Mouse (Mus musculus) embryonic facial prominence, embryonic 11.5 days (tissue): Measurements from ENCODE around the gene Ablim2. TPM values are rescaled to one million over a fixed set of nuclear protein-coding genes. Genes with fewer than 3 reads are reported as not detected.

ENCODE experiments used
- ATAC-seq: fragments of 200-750 bp; cut with Nextera tagmentation; replicated peaks from 2 replicates; pipeline ENCODE4 v1.8.0; 2017; ENCODE audit warnings: low read depth; ENCODE audit not compliant: insufficient number of reproducible peaks, low FRiP score, low TSS enrichment
- DNase-seq: peaks from one replicate; pipeline ENCODE4 v3.0.0-alpha.2; 2015; ENCODE audit warnings: low spot score
- H3K27ac ChIP-seq: fragments of 300-500 bp; sonication (generic); replicated peaks from 2 replicates; pipeline ENCODE4 v1.5.1; 2014; ENCODE audit warnings: mild to moderate bottlenecking, low read depth, low read length, control low read depth
- H3K27me3 ChIP-seq: fragments of 300-500 bp; sonication (generic); 2 replicates; pipeline ENCODE4 v1.6.1; 2014; ENCODE audit warnings: mild to moderate bottlenecking, low read length, moderate library complexity, mixed read lengths; ENCODE audit not compliant: control insufficient read depth, insufficient read depth
- H3K36me3 ChIP-seq: fragments of 300-500 bp; sonication (generic); replicated peaks from 2 replicates; pipeline ENCODE4 v1.6.1; 2014; ENCODE audit warnings: low read depth, mild to moderate bottlenecking, low read length, moderate library complexity, mixed read lengths; ENCODE audit not compliant: control insufficient read depth, insufficient read depth
- H3K4me1 ChIP-seq: fragments of 300-500 bp; sonication (generic); 2 replicates; pipeline ENCODE4 v1.6.1; 2014; ENCODE audit warnings: low read length, mixed read lengths; ENCODE audit not compliant: control insufficient read depth, insufficient read depth
- H3K4me2 ChIP-seq: fragments of 300-500 bp; sonication (generic); 2 replicates; pipeline ENCODE4 v1.6.1; 2014; ENCODE audit warnings: low read depth, mild to moderate bottlenecking, control low read depth, low read length, moderate library complexity
- H3K4me3 ChIP-seq: fragments of 300-500 bp; sonication (generic); 2 replicates; pipeline ENCODE4 v1.5.1; 2014; ENCODE audit warnings: low read depth, low read length, control low read depth
- H3K9ac ChIP-seq: fragments of 300-500 bp; sonication (generic); replicated peaks from 2 replicates; pipeline ENCODE4 v1.6.1; 2014; ENCODE audit warnings: mild to moderate bottlenecking, control low read depth, low read length
- H3K9me3 ChIP-seq: fragments of 300-500 bp; sonication (generic); replicated peaks from 2 replicates; pipeline ENCODE4 v1.6.1; 2016; ENCODE audit warnings: mild to moderate bottlenecking, low read length, inconsistent platforms, mixed read lengths; ENCODE audit not compliant: control insufficient read depth
- WGBS: fragments of 180-500 bp; shearing (Covaris S2); extraction: QIAGEN DNeasy Blood & Tissue Kit; methylation state at CpG from one replicate; pipeline ENCODE4 v1.1.7; 2014; 5-methylcytosine and 5-hydroxymethylcytosine counted together
- polyA plus RNA-seq: library from polyadenylated mRNA; unstranded; fragments of >200 nt; fragmentation: Nextera tagmentation; extraction: Ambion mirVana; gene quantifications from 2 replicates; pipeline ENCODE4 v1.2.1, GENCODE M21; 2014

The Ablim2 gene
- polyA plus RNA-seq, 1 experiment from 2014 or later, result 0.55 TPM

DNA sequence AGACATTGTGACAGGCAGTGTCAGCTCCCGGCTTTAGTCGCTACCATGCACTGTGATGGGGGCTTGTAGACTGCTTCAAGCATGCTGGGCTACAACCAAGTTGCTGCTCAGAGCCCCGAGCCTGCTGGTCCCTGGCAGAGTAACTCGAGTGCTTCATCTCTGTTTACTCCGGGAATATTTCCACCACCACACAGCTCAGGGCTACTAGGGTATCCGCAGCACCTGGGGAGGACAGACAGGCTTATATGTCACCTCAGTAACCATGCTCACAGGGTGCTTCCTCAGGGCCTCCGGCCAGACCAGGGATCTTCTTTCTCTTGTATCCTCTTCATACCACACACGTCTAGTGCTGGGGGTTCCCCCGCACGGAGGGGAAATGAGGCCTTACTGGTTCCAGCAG is 5.2 kb downstream of the Ablim2 start:
- WGBS, result 78% methylated on average over 10 of the region's 10 CpGs
- no peak overlapping the region for H3K27ac ChIP-seq
- H3K4me1 ChIP-seq, result no peaks in the 10 kb centered on the region; the same call in 1 of the 2 replicates
- H3K9ac ChIP-seq, result no peak overlapping the region
- H3K27me3 ChIP-seq, result peaks cover 22% of the 10 kb centered on the region
- H3K4me3 ChIP-seq, result no peak overlapping the region
- ATAC-seq, result no peak
- no peaks in the 10 kb centered on the region for H3K36me3 ChIP-seq
- H3K4me2 ChIP-seq, result no peak overlapping the region
- DNase-seq, result no peak
- no peaks in the 10 kb centered on the region for H3K9me3 ChIP-seq

DNA sequence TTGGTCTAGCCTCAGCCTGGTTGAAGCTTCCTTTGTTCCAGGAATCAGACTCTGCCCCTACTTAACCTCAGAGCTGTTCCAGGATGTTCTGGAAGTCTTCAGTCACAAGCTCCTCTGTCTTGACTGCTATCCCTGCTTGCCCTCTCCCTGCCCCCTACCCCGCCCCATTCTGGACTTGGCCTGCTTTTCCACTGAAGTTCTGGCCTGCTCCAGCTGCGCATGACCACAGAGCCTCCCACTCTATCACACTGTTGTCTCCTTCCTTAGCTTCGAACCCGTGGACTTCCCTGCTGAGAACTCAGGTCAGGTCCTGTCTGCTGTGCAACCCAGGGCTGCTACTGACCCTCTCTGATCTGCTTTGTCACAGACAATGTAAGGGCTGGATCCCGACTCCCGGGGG is 8.2 kb downstream of the Ablim2 start:
- Histone ChIP-seq H3K4me1 (no peaks in the 10 kb centered on the region), H3K4me3 (no peak overlapping the region), H3K4me2 (no peak overlapping the region), H3K9me3 (no peaks in the 10 kb centered on the region), H3K9ac (no peak overlapping the region), H3K36me3 (no peaks in the 10 kb centered on the region), H3K27me3 (no peaks in the 10 kb centered on the region), H3K27ac (no peak overlapping the region)
- WGBS, result 86% methylated on average over 6 of the region's 6 CpGs
- ATAC-seq (no peak), DNase-seq (no peak)

DNA sequence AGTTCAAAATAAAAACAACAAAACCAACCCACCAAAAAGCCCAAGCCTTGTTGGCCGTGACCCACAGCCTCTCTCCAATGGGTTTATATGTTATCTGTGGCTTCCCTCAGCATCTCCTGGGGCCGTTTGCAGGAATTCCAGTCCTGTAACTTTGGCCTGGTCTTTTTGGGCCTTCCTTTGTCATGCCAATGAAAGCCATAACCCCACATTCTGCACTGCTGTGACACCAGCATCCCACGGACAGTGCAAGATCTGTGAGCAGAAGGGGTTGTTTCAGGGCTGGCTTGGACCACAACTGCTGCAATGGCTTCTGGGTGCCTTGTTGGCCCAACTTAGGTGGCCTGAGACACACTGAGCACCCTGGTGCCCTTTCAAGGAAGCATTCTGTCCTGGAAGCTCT is 10.8 kb downstream of the Ablim2 start:
- H3K9me3 ChIP-seq, result no peaks in the 10 kb centered on the region
- no peak overlapping the region for H3K9ac ChIP-seq
- no peaks in the 10 kb centered on the region for H3K4me1 ChIP-seq
- no peak overlapping the region for H3K27ac ChIP-seq
- H3K27me3 ChIP-seq, result no peaks in the 10 kb centered on the region
- ATAC-seq (no peak), DNase-seq (no peak)
- no peaks in the 10 kb centered on the region for H3K36me3 ChIP-seq
- no peak overlapping the region for H3K4me3 ChIP-seq
- 61% methylated on average over 3 of the region's 3 CpGs for WGBS
- no peak overlapping the region for H3K4me2 ChIP-seq

DNA sequence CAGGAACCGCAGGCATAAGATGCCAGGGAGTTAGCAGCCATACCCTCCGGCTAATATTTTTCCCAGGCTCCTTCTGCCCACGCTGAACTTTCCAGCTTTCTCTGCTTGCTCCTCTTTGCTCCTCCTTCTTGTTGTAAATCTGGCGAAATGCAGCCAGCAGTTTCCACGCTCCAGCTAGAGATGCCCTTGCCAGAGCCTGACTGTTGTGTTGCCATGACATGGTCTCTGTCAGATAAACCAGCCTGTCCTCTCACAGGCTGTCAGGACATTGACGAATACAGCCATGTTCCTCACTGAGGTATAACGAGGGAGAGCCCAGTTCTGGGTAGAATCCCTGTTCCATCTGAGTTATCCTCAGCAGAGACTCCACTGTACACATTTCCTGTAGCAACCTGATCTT is 11.3 kb downstream of the Ablim2 start:
- Histone ChIP-seq H3K9ac (no peak overlapping the region), H3K27ac (no peak overlapping the region), H3K9me3 (no peaks in the 10 kb centered on the region), H3K36me3 (no peaks in the 10 kb centered on the region), H3K4me3 (no peak overlapping the region), H3K27me3 (no peaks in the 10 kb centered on the region), H3K4me1 (no peaks in the 10 kb centered on the region), H3K4me2 (no peak overlapping the region)
- ATAC-seq (no peak), DNase-seq (no peak)
- 89% methylated on average over 7 of the region's 7 CpGs for WGBS

DNA sequence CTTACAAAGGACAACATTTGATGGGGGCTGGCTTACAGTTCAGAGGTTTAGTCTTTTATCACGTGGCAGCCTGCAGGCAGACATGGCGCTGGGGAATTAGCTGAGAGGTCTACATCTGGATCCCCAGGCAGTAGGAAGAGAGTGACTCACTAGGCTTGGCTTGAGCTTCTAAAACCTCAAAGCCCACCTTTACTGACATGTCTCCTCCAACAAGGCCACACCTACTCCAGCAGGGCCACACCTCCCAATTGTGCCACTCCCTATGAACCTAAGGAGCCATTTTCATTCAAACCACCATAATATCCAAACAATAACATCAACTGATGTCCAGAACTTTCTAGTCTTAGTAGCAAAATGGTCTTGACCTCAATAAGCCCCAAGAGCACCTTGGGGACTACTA is 12.6 kb downstream of the Ablim2 start:
- 92% methylated on average over 2 of the region's 2 CpGs for WGBS
- H3K4me3 ChIP-seq, result no peak overlapping the region
- no peak overlapping the region for H3K4me2 ChIP-seq
- H3K9me3 ChIP-seq, result no peaks in the 10 kb centered on the region
- no peaks in the 10 kb centered on the region for H3K4me1 ChIP-seq
- ATAC-seq (no peak), DNase-seq (no peak)
- no peaks in the 10 kb centered on the region for H3K27me3 ChIP-seq
- H3K36me3 ChIP-seq, result no peaks in the 10 kb centered on the region
- no peak overlapping the region for H3K9ac ChIP-seq
- H3K27ac ChIP-seq, result no peak overlapping the region

DNA sequence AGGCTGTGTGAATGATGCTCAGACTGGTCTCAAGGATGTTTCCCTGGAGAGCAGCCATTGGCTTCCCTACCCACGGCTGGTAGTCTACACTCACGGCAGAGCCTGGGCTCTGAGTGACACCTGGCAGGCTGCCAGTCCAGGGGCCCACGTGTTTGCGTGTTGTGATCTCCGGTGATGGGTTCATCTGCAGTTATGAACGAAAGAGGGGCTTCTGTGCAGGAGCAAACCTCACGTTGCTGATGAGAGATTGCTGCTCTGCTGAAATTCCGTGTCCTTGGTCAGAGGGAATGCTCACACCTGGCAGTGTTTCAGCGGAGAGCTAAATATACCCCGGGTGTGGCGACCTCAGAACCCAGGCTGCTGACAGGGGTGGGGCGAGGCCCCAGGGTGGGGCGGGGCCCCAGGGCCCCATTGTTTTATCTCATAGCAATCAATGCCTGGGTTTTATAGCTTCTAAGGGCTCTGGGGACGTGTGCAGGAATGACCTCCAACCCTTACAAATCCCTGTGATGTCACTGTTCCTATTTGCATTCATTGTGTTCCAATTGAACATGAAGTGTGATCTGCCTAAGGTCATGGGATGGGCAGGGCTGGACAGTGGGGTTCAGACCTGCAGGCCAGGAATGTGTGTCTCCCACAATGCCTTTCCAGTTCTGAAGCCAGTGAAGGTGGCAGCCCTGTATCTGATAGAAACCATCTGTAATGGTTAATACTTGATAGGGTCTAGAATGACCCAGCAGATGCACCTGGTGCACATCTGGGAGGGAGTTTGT is 13.4 kb downstream of the Ablim2 start:
- Histone ChIP-seq H3K27me3 (no peaks in the 10 kb centered on the region), H3K27ac (no peak overlapping the region), H3K9ac (no peak overlapping the region), H3K9me3 (no peaks in the 10 kb centered on the region), H3K36me3 (no peaks in the 10 kb centered on the region), H3K4me1 (no peaks in the 10 kb centered on the region), H3K4me2 (no peak overlapping the region), H3K4me3 (no peak overlapping the region)
- 73% methylated on average over 14 of the region's 14 CpGs for WGBS
- DNase-seq, result no peak
- no peak for ATAC-seq

DNA sequence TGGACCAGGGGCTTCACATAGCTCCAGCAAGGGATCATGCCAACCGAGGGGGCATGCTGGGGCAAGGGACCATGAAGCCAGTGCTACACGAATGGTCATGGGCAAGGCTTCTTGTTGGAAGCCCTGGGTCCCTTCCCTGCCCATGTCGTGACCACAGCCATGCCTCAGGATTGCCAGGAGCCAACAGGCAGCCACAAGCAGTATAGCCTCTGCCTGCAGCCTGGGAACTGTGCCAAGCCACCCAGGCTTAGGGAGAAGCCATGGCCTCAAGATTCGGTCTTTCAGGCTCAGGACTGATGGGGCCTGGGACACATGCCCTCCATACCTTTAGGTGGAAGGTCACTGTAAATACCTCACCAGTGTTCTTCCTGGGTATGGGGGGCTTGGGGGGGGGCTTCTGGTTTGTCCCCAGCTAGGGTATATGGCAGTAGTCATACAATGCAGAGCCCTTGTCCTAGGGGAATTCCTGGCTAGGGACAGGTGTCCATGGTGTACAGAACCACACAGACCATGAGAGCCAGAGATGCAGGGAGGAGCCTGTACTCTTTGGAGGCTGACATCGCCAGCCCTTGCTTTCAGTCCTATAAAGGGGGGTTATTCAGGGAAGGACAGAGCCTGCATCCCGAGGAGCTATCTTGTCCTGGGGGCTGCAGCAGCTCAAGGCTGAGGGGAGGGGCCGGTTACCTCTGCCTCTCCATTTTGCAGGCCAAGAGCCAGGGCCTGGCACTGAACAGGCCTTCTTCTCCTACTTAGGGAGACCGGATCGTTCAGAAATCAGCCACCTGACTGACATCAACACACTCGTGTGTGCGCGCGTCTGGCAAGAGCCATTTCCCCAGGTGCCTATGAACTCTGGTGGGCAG is 15.8 kb downstream of the Ablim2 start:
- Histone ChIP-seq H3K4me2 (no peak overlapping the region), H3K4me1 (no peaks in the 10 kb centered on the region), H3K4me3 (no peak overlapping the region), H3K36me3 (no peaks in the 10 kb centered on the region), H3K27me3 (no peaks in the 10 kb centered on the region), H3K9me3 (no peaks in the 10 kb centered on the region), H3K27ac (no peak overlapping the region), H3K9ac (no peak overlapping the region)
- 68% methylated on average over 13 of the region's 13 CpGs for WGBS
- ATAC-seq (no peak), DNase-seq (no peak)

DNA sequence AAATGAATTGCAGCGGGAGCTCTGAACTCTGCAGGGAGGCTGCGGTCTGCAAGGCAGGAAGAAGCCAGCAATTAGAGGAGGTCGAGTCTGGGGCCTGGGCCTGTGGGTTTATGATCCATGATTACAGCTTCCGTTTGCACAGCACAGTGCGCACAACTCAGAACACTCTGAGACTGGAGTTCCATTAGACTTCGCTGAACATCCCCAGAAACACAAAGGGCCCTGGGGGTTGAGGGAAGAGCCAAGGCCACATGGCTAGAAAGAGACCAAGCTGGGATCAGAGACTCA is 16.4 kb downstream of the Ablim2 start:
- Histone ChIP-seq H3K4me2 (no peak overlapping the region), H3K4me3 (no peak overlapping the region), H3K9me3 (no peaks in the 10 kb centered on the region), H3K9ac (no peak overlapping the region), H3K27ac (no peak overlapping the region), H3K27me3 (no peaks in the 10 kb centered on the region), H3K4me1 (no peaks in the 10 kb centered on the region), H3K36me3 (no peaks in the 10 kb centered on the region)
- DNase-seq (peak; percentile 12), ATAC-seq (no peak)
- WGBS, result 52% methylated on average over 6 of the region's 6 CpGs
